Mouse (Mus musculus) liver, embryonic 15.5 days (tissue): Measurements from ENCODE around the gene Fance. TPM values are rescaled to one million over a fixed set of nuclear protein-coding genes. Genes with fewer than 3 reads are reported as not detected.
A peak's percentile ranks its signal among the peaks of the same experiment; 100 is the strongest.
"Not testable (repeated sequence)": the region's sequence is repeated elsewhere in the genome, so short reads cannot be mapped to it uniquely, and the experiment has no call there.

Source experiments
- ATAC-seq: fragments of 200-750 bp; cut with Nextera tagmentation; 2 replicates; pipeline ENCODE4 v1.8.0; 2017; ENCODE audit warnings: moderate number of reproducible peaks, mild to moderate bottlenecking, moderate library complexity; ENCODE audit not compliant: insufficient read depth
- H3K27ac ChIP-seq: fragments of 300-500 bp; sonication (generic); replicated peaks from 2 replicates; pipeline ENCODE4 v1.5.1; 2015; ENCODE audit warnings: mild to moderate bottlenecking, inconsistent platforms
- H3K27me3 ChIP-seq: fragments of 300-500 bp; sonication (generic); 2 replicates; pipeline ENCODE4 v1.6.1; 2015; ENCODE audit warnings: mild to moderate bottlenecking, inconsistent platforms
- H3K36me3 ChIP-seq: fragments of 300-500 bp; sonication (generic); replicated peaks from 2 replicates; pipeline ENCODE4 v1.6.1; 2015; ENCODE audit warnings: moderate library complexity, mild to moderate bottlenecking, inconsistent platforms
- H3K4me1 ChIP-seq: fragments of 300-500 bp; sonication (generic); replicated peaks from 2 replicates; pipeline ENCODE4 v1.6.1; 2015; ENCODE audit warnings: inconsistent platforms
- H3K4me2 ChIP-seq: fragments of 300-500 bp; sonication (generic); 2 replicates; pipeline ENCODE4 v1.6.1; 2015; ENCODE audit warnings: moderate library complexity, mild to moderate bottlenecking, inconsistent platforms
- H3K4me3 ChIP-seq: fragments of 300-500 bp; sonication (generic); replicated peaks from 2 replicates; pipeline ENCODE4 v1.5.1; 2015; ENCODE audit warnings: mild to moderate bottlenecking, inconsistent platforms
- H3K9ac ChIP-seq: fragments of 300-500 bp; sonication (generic); 2 replicates; pipeline ENCODE4 v1.6.1; 2015; ENCODE audit warnings: moderate library complexity, mild to moderate bottlenecking, inconsistent platforms
- H3K9me3 ChIP-seq: fragments of 300-500 bp; sonication (generic); replicated peaks from 2 replicates; pipeline ENCODE4 v1.6.1; 2016; ENCODE audit warnings: inconsistent platforms
- WGBS: fragments of 180-500 bp; shearing (Covaris S2); methylation state at CpG from one replicate; pipeline ENCODE4 v1.1.7; 2015; ENCODE audit warnings: mixed read lengths; ENCODE audit not compliant: insufficient replicate concordance; 5-methylcytosine and 5-hydroxymethylcytosine counted together
- polyA plus RNA-seq: library from polyadenylated mRNA; unstranded; fragments of >200 nt; fragmentation: Nextera tagmentation; extraction: Ambion mirVana; gene quantifications from 2 replicates; pipeline ENCODE4 v1.2.1, GENCODE M21; 2015

The Fance gene
- polyA plus RNA-seq, 1 experiment from 2014 or later, result 9.4 TPM

DNA sequence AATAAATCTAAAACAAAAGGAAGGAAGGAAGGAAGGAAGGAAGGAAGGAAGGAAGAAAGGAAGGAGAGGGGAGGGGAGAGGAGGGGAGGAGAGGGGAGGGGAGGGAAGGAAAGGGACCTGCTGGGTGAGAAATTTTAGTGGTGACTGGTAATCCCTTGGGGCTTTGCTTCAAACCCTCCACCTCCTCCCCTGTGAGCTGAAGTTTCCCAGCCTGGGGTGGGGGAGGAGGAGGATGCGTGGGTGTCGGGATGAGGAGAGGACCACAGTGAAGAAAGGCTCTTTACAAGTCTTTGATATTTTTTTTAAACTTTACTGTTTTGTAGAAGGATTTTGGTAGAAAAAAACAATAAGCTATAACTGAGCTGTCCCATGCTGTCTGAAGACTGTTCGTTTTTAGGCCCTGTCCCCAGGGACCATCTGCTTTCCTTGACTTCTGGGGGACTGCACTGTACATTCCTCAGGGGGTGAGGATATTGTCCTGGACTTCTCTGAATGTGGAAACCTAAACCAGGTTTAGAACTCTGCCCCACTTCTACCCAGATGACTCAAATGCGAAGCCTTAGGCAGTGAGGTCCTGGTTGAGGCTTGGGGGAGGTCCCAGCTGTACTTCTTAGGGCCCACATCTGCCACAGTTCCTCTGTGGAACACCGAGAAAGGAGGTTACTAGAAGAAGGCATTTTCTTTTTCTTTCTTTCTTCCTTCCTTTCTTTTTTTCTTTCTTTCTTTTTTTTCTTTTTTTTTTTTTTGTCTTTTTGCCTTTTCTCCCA is 1.8 kb upstream of the Fance start:
- ATAC-seq, result no peak
- Histone ChIP-seq H3K4me1 (peaks cover 45% of the 10 kb centered on the region), H3K27ac (peak overlapping the region; percentile 14; the same call in 1 of the 2 replicates)

DNA sequence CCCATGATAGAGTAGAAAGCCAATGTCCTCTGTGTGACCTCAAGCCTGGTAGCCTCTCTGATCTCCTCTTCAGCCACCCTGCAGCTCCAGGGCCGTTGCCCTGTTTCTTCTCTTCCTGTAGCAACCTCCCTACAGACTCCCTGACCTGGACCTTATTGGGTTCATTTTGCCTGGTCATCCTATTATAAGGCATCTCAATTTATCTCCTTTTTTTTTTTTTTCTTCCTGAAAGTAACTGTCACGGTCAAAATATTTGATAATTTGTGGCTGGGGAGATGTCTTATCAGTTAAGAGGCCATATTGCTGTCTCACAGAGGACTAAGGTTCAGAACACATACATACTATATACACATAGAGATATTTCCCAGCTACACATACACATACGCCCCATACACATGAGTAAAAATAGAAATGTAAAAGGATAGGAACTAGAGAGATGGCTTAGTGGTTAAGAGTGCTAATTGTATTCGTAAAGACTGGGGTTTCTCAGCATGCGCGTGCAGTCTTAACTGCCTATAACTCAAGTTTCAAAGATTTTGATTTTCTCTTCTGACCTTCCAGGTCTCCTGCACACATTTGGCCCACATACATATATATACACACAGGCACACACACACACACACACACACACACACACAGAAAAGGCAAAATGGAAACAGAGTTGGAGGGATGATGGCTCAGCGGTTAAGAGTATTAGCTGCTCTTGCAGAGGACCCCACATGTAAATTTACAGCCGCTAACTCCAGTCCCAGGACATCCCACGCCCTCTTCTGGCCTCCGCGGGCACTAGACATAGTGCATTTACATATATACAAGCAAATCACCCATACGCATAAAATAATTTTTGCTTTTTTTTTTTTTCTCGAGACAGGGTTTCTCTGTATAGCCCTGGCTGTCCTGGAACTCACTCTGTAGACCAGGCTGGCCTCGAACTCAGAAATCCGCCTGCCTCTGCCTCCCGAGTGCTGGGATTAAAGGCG is 797 bp upstream of the Fance start:
- WGBS, result 15% methylated on average over 17 of the region's 17 CpGs

More for the DNA sequence above, 1.8 kb upstream of the Fance start:
- 69% methylated on average over 5 of the region's 5 CpGs for WGBS
- H3K4me3 ChIP-seq, result no peak overlapping the region
- no peaks in the 10 kb centered on the region for H3K27me3 ChIP-seq
- no peak overlapping the region for H3K9ac ChIP-seq
- no peak overlapping the region for H3K4me2 ChIP-seq
- H3K36me3 ChIP-seq, result 0 out of 2 replicates have a peak, but pooled peaks cover 9% of the 10 kb centered on the region
- H3K9me3 ChIP-seq, result no peaks in the 10 kb centered on the region

DNA sequence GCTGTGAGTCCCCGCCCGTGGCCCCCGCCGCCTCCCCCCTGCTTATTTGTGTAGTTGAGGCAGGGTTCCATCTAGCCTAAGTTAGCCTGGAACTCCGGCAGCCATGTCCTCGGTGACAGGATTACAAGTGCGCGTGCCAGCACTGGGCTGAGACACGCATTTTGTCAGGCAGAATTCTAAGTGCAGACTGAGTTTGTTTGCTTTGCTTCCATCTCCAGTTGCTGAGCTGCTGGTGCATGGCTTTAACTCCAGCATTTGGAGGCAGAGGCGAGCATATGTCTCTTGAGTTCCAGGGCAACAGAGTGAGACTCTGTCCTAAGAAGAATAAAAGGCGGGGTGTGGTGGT is 534 bp downstream of the Fance start:
- ATAC-seq, result peak; percentile 5
- Histone ChIP-seq H3K4me1 (peaks cover 58% of the 10 kb centered on the region), H3K27me3 (no peaks in the 10 kb centered on the region), H3K27ac (peak overlapping the region; percentile 87), H3K9me3 (no peaks in the 10 kb centered on the region), H3K4me3 (peak overlapping the region; percentile 87), H3K9ac (peak overlapping the region; percentile 91), H3K4me2 (peak overlapping the region; percentile 99), H3K36me3 (peaks cover 29% of the 10 kb centered on the region)
- WGBS, result 1% methylated on average over 11 of the region's 11 CpGs

More for the DNA sequence above, 797 bp upstream of the Fance start:
- Histone ChIP-seq H3K27ac (peak overlapping the region; percentile 78), H3K4me1 (peaks cover 55% of the 10 kb centered on the region), H3K9me3 (no peaks in the 10 kb centered on the region), H3K4me2 (peak overlapping the region; percentile 99), H3K9ac (peak overlapping the region; percentile 32), H3K4me3 (peak overlapping the region; percentile 87), H3K36me3 (peaks cover 16% of the 10 kb centered on the region; the same call in 1 of the 2 replicates), H3K27me3 (no peaks in the 10 kb centered on the region)
- ATAC-seq, result no peak

DNA sequence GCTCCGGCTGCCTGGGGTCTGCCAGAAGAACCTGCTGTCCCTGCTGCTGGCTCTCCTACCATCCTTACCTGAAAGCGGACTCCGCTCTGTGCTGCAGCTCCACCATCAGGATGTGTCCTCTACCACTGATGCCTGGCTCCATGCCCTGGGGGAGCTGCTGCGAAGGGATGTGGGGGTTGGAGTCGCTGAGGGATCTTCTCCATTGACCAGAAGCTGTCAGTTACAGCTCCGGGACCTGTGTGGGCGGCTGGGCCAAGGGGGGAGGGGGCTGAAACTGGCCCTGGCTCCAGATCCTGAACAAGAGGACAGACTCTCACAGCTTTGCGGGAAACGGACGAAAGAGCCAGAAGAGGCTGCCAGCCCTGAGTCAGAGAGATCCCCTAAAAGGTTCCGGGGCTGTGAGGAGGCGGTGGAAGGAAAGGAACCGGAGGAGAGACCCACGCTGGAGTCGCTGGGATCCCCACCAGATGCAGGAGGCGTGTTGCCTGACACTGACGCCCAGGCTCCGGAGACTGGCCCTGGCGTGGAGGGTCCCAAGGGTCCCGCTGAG is 2.4 kb downstream of the Fance start:
- H3K4me1 ChIP-seq, result peaks cover 58% of the 10 kb centered on the region
- no peaks in the 10 kb centered on the region for H3K27me3 ChIP-seq
- 89% methylated on average over 20 of the region's 20 CpGs for WGBS
- no peak overlapping the region for H3K4me2 ChIP-seq
- no peak overlapping the region for H3K4me3 ChIP-seq
- no peak for ATAC-seq
- H3K9me3 ChIP-seq, result no peaks in the 10 kb centered on the region
- H3K27ac ChIP-seq, result no peak overlapping the region
- no peak overlapping the region for H3K9ac ChIP-seq
- peaks cover 30% of the 10 kb centered on the region for H3K36me3 ChIP-seq

DNA sequence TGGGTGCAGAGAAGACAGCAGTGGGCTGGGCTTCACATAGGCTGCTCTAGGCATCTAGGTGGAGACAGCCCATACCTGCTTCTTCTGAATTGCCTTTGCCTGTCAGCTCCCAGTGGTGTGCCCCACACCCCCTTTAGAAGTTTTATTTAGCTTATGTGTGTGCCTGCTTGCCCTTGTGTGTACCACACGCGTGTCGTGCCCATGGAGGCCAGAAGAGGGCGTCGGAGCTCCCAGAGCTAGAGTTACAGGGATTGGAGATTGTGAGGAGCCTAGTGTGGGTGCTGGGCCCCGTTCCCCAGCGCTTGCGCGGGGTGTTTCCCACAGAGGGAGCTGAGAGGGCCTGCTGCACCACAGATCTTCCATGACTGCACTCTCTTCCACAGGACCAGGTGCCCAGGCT is 3.2 kb downstream of the Fance start:
- no peak for ATAC-seq
- Histone ChIP-seq H3K9me3 (no peaks in the 10 kb centered on the region), H3K9ac (no peak overlapping the region), H3K4me1 (peaks cover 58% of the 10 kb centered on the region), H3K4me2 (no peak overlapping the region), H3K27ac (no peak overlapping the region), H3K27me3 (no peaks in the 10 kb centered on the region), H3K36me3 (peaks cover 30% of the 10 kb centered on the region), H3K4me3 (no peak overlapping the region)
- 84% methylated on average over 9 of the region's 9 CpGs for WGBS

DNA sequence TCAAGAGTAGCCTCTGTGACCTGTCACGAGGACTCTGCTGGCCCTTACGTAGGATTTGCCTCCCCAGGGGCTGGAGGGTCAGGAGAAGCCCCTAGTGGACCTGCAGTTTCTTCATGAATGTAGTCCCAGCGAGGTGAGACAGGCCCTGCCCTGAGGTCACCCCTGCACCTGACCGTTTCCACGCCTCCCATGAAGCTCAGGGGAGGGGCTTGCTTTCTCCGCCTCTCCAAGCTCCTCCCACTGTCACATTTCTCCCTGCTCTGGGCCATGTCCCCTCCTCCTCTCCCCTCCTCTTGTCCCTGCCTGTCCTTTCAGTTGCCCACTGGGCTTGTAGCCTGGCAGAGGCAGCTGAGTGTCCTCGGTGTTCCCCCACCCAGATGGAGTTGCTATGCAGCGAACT is 3.8 kb downstream of the Fance start:
- Histone ChIP-seq H3K4me2 (no peak overlapping the region; the same call in 1 of the 2 replicates), H3K4me1 (peaks cover 56% of the 10 kb centered on the region)
- ATAC-seq, result no peak

DNA sequence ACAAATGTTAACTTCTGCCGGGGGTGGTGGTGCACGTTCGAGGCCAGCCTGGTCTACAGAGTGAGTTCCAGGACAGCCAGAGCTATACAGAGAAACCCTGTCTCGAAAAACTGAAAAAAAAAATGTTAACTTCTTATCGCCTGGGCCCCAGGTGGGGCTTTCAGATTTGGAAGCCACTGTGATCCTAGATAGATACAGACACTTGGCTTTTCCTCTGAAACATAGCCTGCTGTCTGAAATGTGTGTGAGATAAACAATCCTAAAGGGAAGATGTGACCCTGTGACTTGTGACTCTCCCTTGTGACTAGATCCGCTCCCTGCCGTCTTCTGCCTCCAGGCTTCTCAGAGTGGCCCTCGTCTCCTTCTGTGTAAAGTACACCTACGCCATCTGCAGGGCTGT is 4.4 kb downstream of the Fance start:
- ATAC-seq, result no peak
- H3K36me3 ChIP-seq, result peaks cover 38% of the 10 kb centered on the region
- 42% methylated on average over 9 of the region's 9 CpGs for WGBS
- 0 out of 2 replicates have a peak overlapping the region, but pooled peaks have one; percentile 38 for H3K27ac ChIP-seq
- H3K4me2 ChIP-seq, result no peak overlapping the region; the same call in 1 of the 2 replicates
- H3K4me1 ChIP-seq, result peaks cover 50% of the 10 kb centered on the region
- no peak overlapping the region for H3K4me3 ChIP-seq
- H3K9ac ChIP-seq, result no peak overlapping the region
- no peaks in the 10 kb centered on the region for H3K27me3 ChIP-seq
- H3K9me3 ChIP-seq, result no peaks in the 10 kb centered on the region

More for the DNA sequence above, 3.8 kb downstream of the Fance start:
- no peak overlapping the region for H3K9ac ChIP-seq
- no peaks in the 10 kb centered on the region for H3K9me3 ChIP-seq
- H3K36me3 ChIP-seq, result peaks cover 34% of the 10 kb centered on the region
- WGBS, result 74% methylated on average over 8 of the region's 8 CpGs
- no peak overlapping the region for H3K4me3 ChIP-seq
- no peak overlapping the region for H3K27ac ChIP-seq
- H3K27me3 ChIP-seq, result no peaks in the 10 kb centered on the region

DNA sequence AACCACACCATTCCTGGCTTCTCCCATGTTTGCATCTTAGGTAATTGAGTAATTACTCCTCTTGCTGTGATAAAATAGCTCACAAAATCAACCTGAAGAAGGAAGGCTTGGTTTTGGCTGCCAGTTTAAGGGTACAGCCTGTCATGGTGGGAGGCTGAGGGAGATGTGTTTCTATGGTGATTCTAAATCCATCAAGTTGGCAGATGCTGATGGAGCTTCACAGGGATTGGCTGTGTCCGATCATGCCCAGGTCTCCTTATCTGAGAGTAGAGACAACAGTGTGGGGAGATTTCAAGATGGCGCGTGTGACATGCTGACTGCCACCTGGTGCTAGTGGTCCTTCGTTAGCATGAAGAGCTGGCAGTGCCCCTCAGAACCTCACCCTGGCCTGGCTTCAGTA is 8.4 kb downstream of the Fance start:
- Histone ChIP-seq H3K4me1 (peaks cover 18% of the 10 kb centered on the region), H3K27ac (no peak overlapping the region), H3K9ac (no peak overlapping the region), H3K4me2 (no peak overlapping the region), H3K27me3 (no peaks in the 10 kb centered on the region), H3K9me3 (no peaks in the 10 kb centered on the region), H3K4me3 (no peak overlapping the region), H3K36me3 (peaks cover 44% of the 10 kb centered on the region)
- 88% methylated on average over 4 of the region's 4 CpGs for WGBS
- ATAC-seq, result no peak

DNA sequence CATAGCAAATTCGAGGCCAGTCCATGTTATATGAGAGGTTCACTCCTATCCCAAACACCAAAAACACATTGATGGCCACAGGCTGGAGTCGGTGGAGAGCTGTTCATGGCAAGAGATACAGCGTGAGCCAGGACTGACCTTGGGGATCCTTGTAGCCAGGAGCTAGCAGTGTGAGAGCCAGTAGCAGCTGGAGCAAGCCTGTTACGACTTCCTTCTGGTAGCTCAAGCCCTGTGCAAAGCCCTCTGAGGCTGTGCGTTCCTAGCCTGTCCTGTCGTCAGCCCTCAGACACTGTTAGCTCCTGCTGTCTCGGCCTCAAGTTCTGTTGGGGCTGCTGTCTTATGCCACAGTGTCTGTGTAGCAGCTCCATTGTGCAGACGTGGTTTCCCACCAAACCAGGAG is 10.5 kb downstream of the Fance start:
- H3K9me3 ChIP-seq, result no peaks in the 10 kb centered on the region
- H3K4me3 ChIP-seq, result no peak overlapping the region
- no peak overlapping the region for H3K9ac ChIP-seq
- H3K36me3 ChIP-seq, result peaks cover 26% of the 10 kb centered on the region
- H3K4me1 ChIP-seq, result peaks cover 10% of the 10 kb centered on the region
- no peaks in the 10 kb centered on the region for H3K27me3 ChIP-seq
- 73% methylated on average over 8 of the region's 8 CpGs for whole genome bisulfite sequencing
- no peak for ATAC-seq
- H3K4me2 ChIP-seq, result no peak overlapping the region
- H3K27ac ChIP-seq, result no peak overlapping the region

DNA sequence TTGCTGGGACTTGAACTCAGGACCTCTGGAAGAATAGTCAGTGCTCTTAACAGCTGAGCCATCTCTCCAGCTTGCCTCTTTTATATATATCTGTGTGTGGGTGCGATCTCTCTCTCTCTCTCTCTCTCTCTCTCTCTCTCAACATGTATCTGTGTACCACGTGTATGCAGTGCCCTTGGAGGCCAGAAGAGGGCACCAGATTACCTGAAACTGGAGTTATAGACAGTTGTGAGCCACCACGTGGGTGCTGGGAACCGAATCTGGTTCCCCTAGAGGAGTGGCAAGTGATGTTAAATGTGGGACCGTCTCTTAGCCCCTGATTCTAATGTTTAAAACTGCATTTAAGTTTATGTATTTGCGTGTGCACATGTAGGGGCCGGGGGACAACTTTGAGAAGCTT is 11.1 kb downstream of the Fance start:
- H3K4me3 ChIP-seq, result not testable (repeated sequence)
- peaks cover 26% of the 10 kb centered on the region for H3K36me3 ChIP-seq

DNA sequence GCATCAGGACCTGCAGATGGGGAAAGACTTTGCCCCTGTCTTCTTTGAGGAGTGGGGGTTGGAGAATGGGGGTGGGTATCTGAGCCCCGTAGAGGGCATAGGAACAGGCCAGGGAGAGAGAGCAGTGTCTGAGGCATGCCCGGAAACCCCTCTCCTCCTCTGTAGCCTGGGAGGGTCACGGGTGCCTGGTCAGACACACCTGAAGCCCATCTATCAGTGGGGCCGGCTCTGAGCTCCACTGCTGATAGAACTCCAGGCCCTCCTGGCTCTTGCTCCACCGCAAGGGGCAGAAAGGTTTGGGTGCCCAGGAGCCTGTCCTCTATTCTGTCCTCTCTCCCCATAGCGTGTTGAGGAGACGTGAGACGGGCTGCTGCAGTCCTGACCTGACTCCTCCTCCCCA is 12.4 kb downstream of the Fance start:
- no peak overlapping the region for H3K4me3 ChIP-seq
- no peak overlapping the region for H3K9ac ChIP-seq
- 81% methylated on average over 8 of the region's 8 CpGs for WGBS
- no peaks in the 10 kb centered on the region for H3K9me3 ChIP-seq
- H3K27ac ChIP-seq, result no peak overlapping the region
- H3K4me1 ChIP-seq, result peaks cover 25% of the 10 kb centered on the region
- H3K36me3 ChIP-seq, result peaks cover 39% of the 10 kb centered on the region
- no peaks in the 10 kb centered on the region for H3K27me3 ChIP-seq
- H3K4me2 ChIP-seq, result no peak overlapping the region
- ATAC-seq, result no peak

More for the DNA sequence above, 11.1 kb downstream of the Fance start:
- not testable (repeated sequence) for H3K27ac ChIP-seq, H3K9me3 ChIP-seq, H3K9ac ChIP-seq, H3K4me2 ChIP-seq, H3K27me3 ChIP-seq, ATAC-seq
- H3K4me1 ChIP-seq, result peaks cover 17% of the 10 kb centered on the region
- 89% methylated on average over 7 of the region's 7 CpGs for WGBS
